Mouse (Mus musculus): ENCODE data around the gene Tspan7.

DNA sequence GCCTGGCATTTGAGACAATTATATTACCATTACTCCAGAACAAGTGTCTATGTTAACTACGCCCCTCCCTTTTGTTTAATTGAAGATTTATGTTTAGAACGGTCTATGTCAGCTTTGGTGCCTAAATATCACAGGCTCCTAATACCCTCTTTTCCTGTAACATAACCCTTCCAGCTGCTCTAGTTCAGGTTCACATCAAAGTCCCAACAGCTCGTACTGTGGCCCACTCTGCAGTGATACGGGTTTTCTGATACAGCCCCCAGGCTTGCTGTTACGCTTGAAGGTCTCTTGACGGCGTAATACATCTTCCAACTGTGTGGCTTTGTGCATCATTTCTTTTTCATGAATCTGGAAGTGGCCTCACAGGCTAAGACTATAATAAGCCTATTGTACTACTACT, 31.5 kb downstream of the Tspan7 start:
- no peak for TF ChIP-seq TCF12 (IDR thresholded peaks at IDR 0.05; ENCODE audit: low read depth, low read length)
- no peak for TF ChIP-seq UBTF (IDR thresholded peaks at IDR 0.05; ENCODE audit: borderline replicate concordance, insufficient read depth, low read depth, low read length)
- TF ChIP-seq EP300 (IDR thresholded peaks at IDR 0.05; ENCODE audit: low read depth in 1 of 2, low read length in 2 of 2), result no peak
- TF ChIP-seq SIN3A (IDR thresholded peaks at IDR 0.05; ENCODE audit: low read length), result no peak
- no peak for TF ChIP-seq POLR2A (IDR thresholded peaks at IDR 0.05; ENCODE audit: control insufficient read depth in 1 of 2, insufficient read depth in 1 of 2, low read depth in 1 of 2, low read length in 2 of 2, poor library complexity in 1 of 2)
- TF ChIP-seq BHLHE40 (IDR thresholded peaks at IDR 0.05; ENCODE audit: borderline replicate concordance, low read depth, low read length), result no peak
- no peak for TF ChIP-seq POLR2AphosphoS2 (IDR thresholded peaks at IDR 0.05; ENCODE audit: low read length)
- no peak for TF ChIP-seq MXI1 (IDR thresholded peaks at IDR 0.05; ENCODE audit: low read depth, low read length)
- no peak for TF ChIP-seq E2F4 (IDR thresholded peaks at IDR 0.05; ENCODE audit: borderline replicate concordance, low read depth, low read length)
- TF ChIP-seq NELFE (IDR thresholded peaks at IDR 0.05; ENCODE audit: low read depth, low read length), result no peak
- no peak for TF ChIP-seq CTCF (IDR thresholded peaks at IDR 0.05 in 2 of 3, conservative IDR thresholded peaks at IDR 0.05 in 1 of 3; ENCODE audit: control insufficient read depth in 1 of 3, insufficient read depth in 1 of 3, low read depth in 2 of 3, low read length in 3 of 3, poor library complexity in 1 of 3, severe bottlenecking in 1 of 3)
- TF ChIP-seq HCFC1 (IDR thresholded peaks at IDR 0.05; ENCODE audit: low read depth, low read length), result no peak
- no peak for TF ChIP-seq MAZ (IDR thresholded peaks at IDR 0.05; ENCODE audit: low read depth, low read length)
